Mouse (Mus musculus): ENCODE measurements at regions not wholly inside any gene's neighbourhood (a gene's known extent, or its start where the extent isn't known, plus 50 kb on each side); places are given as distances from the start of the nearest gene placed in this dataset.

GRCm38 (mm10) chr9:12935016-12935415 is 310.6 kb downstream of the Jrkl start:
- H3K36me3 ChIP-seq (ENCODE audit: control insufficient read depth, insufficient read depth, low read length, poor library complexity, severe bottlenecking): no peaks in the 10 kb centered on the region
- in situ Hi-C loops (cut with MboI; ENCODE audit: low sequenced_read_pairs in 2 of 2, unreplicated experiment in 2 of 2): no loop called here
- H3K4me3 ChIP-seq (ENCODE audit: insufficient read depth in 1 of 2, low read depth in 1 of 2, low read length in 2 of 2, poor library complexity in 1 of 2, severe bottlenecking in 1 of 2): no peak overlapping the region
- no peak for DNase-seq (ENCODE audit: low read depth, low spot score)
- TF ChIP-seq HCFC1 (IDR thresholded peaks at IDR 0.05; ENCODE audit: borderline replicate concordance, insufficient read depth, low read length) (no peak), ZC3H11A (IDR thresholded peaks at IDR 0.05; ENCODE audit: borderline replicate concordance, low read depth, low read length) (no peak), CHD2 (IDR thresholded peaks at IDR 0.05; ENCODE audit: low read depth, low read length) (no peak), MAFK (IDR thresholded peaks at IDR 0.05; ENCODE audit: insufficient read depth, low read depth, low read length) (no peak), ZNF384 (IDR thresholded peaks at IDR 0.05; ENCODE audit: low read depth, low read length) (no peak)
- no peak overlapping the region for H3K9ac ChIP-seq (ENCODE audit: insufficient read depth, low read depth, low read length, poor library complexity, severe bottlenecking)
- no peaks in the 10 kb centered on the region for H3K9me3 ChIP-seq (ENCODE audit: control insufficient read depth, insufficient read depth, low read depth, low read length)
- H3K27ac ChIP-seq (ENCODE audit: insufficient read depth, low read depth, low read length, poor library complexity, severe bottlenecking): no peak overlapping the region
- no peaks in the 10 kb centered on the region for H3K4me1 ChIP-seq (ENCODE audit: control insufficient read depth in 2 of 2, insufficient read depth in 2 of 2, low read length in 2 of 2, poor library complexity in 1 of 2)

- no peak for TF ChIP-seq ZNF384 (IDR thresholded peaks at IDR 0.05; ENCODE audit: low read depth, low read length)
- TF ChIP-seq ZC3H11A (IDR thresholded peaks at IDR 0.05; ENCODE audit: borderline replicate concordance, low read depth, low read length): no peak
- no peak for TF ChIP-seq CHD2 (IDR thresholded peaks at IDR 0.05; ENCODE audit: low read depth, low read length)
- no peak for TF ChIP-seq MAFK (IDR thresholded peaks at IDR 0.05; ENCODE audit: insufficient read depth, low read depth, low read length)
- no peak for TF ChIP-seq HCFC1 (IDR thresholded peaks at IDR 0.05; ENCODE audit: borderline replicate concordance, insufficient read depth, low read length)
- in situ Hi-C loops (cut with MboI; ENCODE audit: low sequenced_read_pairs in 2 of 2, unreplicated experiment in 2 of 2): no loop called here
- DNase-seq (ENCODE audit: low read depth, low spot score): no peak
- Histone ChIP-seq H3K36me3 (ENCODE audit: control insufficient read depth, insufficient read depth, low read length, poor library complexity, severe bottlenecking) (no peaks in the 10 kb centered on the region), H3K9ac (ENCODE audit: insufficient read depth, low read depth, low read length, poor library complexity, severe bottlenecking) (no peak overlapping the region), H3K4me1 (ENCODE audit: control insufficient read depth in 2 of 2, insufficient read depth in 2 of 2, low read length in 2 of 2, poor library complexity in 1 of 2) (no peaks in the 10 kb centered on the region), H3K4me3 (ENCODE audit: insufficient read depth in 1 of 2, low read depth in 1 of 2, low read length in 2 of 2, poor library complexity in 1 of 2, severe bottlenecking in 1 of 2) (no peak overlapping the region), H3K9me3 (ENCODE audit: control insufficient read depth, insufficient read depth, low read depth, low read length) (no peaks in the 10 kb centered on the region), H3K27ac (ENCODE audit: insufficient read depth, low read depth, low read length, poor library complexity, severe bottlenecking) (no peak overlapping the region)
These were observed 320.0 kb downstream of the Jrkl start for GRCm38 (mm10) chr9:12925549-12926186.

GRCm38 (mm10) chr9:12900726-12901125 is 344.9 kb downstream of the Jrkl start:
- Histone ChIP-seq H3K4me3 (ENCODE audit: insufficient read depth in 1 of 2, low read depth in 1 of 2, low read length in 2 of 2, poor library complexity in 1 of 2, severe bottlenecking in 1 of 2) (no peak overlapping the region), H3K9me3 (ENCODE audit: control insufficient read depth, insufficient read depth, low read depth, low read length) (peaks cover 1% of the 10 kb centered on the region; the same call in 1 of the 2 replicates), H3K27ac (ENCODE audit: insufficient read depth, low read depth, low read length, poor library complexity, severe bottlenecking) (no peak overlapping the region), H3K36me3 (ENCODE audit: control insufficient read depth, insufficient read depth, low read length, poor library complexity, severe bottlenecking) (no peaks in the 10 kb centered on the region), H3K9ac (ENCODE audit: insufficient read depth, low read depth, low read length, poor library complexity, severe bottlenecking) (no peak overlapping the region), H3K4me1 (ENCODE audit: control insufficient read depth in 2 of 2, insufficient read depth in 2 of 2, low read length in 2 of 2, poor library complexity in 1 of 2) (no peaks in the 10 kb centered on the region)
- no peak for DNase-seq (ENCODE audit: low read depth, low spot score)
- TF ChIP-seq MAFK (IDR thresholded peaks at IDR 0.05; ENCODE audit: insufficient read depth, low read depth, low read length) (no peak), CHD2 (IDR thresholded peaks at IDR 0.05; ENCODE audit: low read depth, low read length) (no peak), ZNF384 (IDR thresholded peaks at IDR 0.05; ENCODE audit: low read depth, low read length) (no peak), ZC3H11A (IDR thresholded peaks at IDR 0.05; ENCODE audit: borderline replicate concordance, low read depth, low read length) (no peak)
- in situ Hi-C loops (cut with MboI; ENCODE audit: low sequenced_read_pairs in 2 of 2, unreplicated experiment in 2 of 2): no loop called here

DNA sequence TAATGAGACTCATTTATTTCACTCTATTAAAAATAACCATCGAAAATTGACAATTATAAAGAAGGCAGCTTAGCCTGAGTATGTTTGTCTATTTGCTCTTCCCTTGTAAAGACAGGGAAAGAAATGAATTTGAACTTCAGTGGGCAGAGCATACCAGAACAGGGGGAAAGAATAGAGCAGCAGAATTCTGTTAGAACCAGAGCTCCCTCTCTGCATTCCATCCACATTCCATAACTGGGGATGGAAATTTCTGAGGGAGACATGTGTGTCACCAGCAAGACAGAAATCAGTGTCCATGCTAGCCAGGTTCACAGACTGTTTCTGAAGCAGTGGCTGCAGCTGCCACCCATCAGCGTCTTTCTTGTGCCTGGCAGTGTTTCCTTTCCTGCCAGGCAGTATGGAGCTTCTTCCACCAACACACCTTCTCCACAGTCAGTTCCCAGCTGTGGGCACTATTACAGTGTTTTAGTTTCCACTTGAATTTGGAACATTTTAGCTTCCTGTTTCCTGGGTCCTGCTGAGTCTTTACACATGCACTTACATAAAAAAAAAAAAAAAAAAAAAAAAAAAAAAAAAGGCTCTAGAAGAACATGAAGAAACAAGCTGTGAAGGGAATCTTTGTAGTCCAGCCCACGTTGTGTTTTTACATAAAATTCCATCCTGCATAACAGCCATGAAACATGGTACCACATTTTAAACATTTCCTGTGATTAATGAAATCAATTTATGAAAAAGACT is 365.7 kb downstream of the Jrkl start:
- Histone ChIP-seq H3K4me3 (ENCODE audit: insufficient read depth in 1 of 2, low read depth in 1 of 2, low read length in 2 of 2, poor library complexity in 1 of 2, severe bottlenecking in 1 of 2) (no peak overlapping the region), H3K36me3 (ENCODE audit: control insufficient read depth, insufficient read depth, low read length, poor library complexity, severe bottlenecking) (no peaks in the 10 kb centered on the region), H3K9me3 (ENCODE audit: control insufficient read depth, insufficient read depth, low read depth, low read length) (no peaks in the 10 kb centered on the region), H3K9ac (ENCODE audit: insufficient read depth, low read depth, low read length, poor library complexity, severe bottlenecking) (no peak overlapping the region), H3K27ac (ENCODE audit: insufficient read depth, low read depth, low read length, poor library complexity, severe bottlenecking) (no peak overlapping the region), H3K4me1 (ENCODE audit: control insufficient read depth in 2 of 2, insufficient read depth in 2 of 2, low read length in 2 of 2, poor library complexity in 1 of 2) (no peaks in the 10 kb centered on the region)
- no peak for DNase-seq (ENCODE audit: low read depth, low spot score)
- in situ Hi-C loops (cut with MboI; ENCODE audit: low sequenced_read_pairs in 2 of 2, unreplicated experiment in 2 of 2): no loop called here
- no peak for TF ChIP-seq ZC3H11A (IDR thresholded peaks at IDR 0.05; ENCODE audit: borderline replicate concordance, low read depth, low read length)
- TF ChIP-seq HCFC1 (IDR thresholded peaks at IDR 0.05; ENCODE audit: borderline replicate concordance, insufficient read depth, low read length): no peak
- TF ChIP-seq MAFK (IDR thresholded peaks at IDR 0.05; ENCODE audit: insufficient read depth, low read depth, low read length): no peak
- 0 out of 2 replicates have a peak, but pooled peaks have one; percentile 36 for TF ChIP-seq ZNF384 (IDR thresholded peaks at IDR 0.05; ENCODE audit: low read depth, low read length)
- no peak for TF ChIP-seq CHD2 (IDR thresholded peaks at IDR 0.05; ENCODE audit: low read depth, low read length)
